ENCODE assay signal across 10 mouse cellular contexts in the genomic region with DNA sequence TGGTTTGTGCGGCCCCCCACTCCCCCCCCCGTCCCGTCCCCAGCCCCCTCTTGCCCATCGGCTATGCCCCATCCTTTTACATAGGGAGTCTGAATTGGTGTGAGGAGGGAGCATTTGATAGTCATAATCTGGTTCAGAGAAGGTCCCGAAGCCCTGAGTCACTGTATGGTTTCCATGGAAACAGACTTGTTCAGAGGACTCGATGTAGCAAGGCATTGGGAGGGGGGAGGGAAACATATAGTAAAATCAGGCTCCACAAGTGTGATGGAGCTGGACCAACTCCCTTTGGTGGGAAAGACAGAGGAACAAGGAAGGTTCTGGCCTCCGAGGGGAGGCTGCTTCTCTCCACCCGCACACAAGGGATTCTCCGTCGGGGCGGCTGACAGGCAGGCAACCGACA. TPM values are rescaled to one million over a fixed set of nuclear protein-coding genes. Genes with fewer than 3 reads are reported as not detected.
A peak's percentile ranks its signal among the peaks of the same experiment; 100 is the strongest.
DNase-seq lines count a peak whose midpoint lies in the region; ATAC-seq lines count a peak whose summit lies in the region.
"Had no signal": no experiment of that assay in that cellular context is flagged by ENCODE, and none has a peak within 500 bp of the region (broad histone marks: within the 10 kb centered on the region; RNA-seq: fewer than 3 reads in every experiment).

No protein-coding gene starts in this region.

- WGBS in forebrain, embryonic 16.5 days: 16% methylated on average over 12 of the region's 12 CpGs
- WGBS in midbrain, embryonic 14.5 days: 8% methylated on average over 12 of the region's 12 CpGs

- no peaks in the 10 kb centered on the region for H3K9me3 ChIP-seq in forebrain, embryonic 16.5 days (ENCODE audit: control insufficient read depth, low read length)
- H3K9me3 ChIP-seq in midbrain, embryonic 14.5 days (ENCODE audit: control insufficient read depth, low read length): no peaks in the 10 kb centered on the region
- H3K9me3 ChIP-seq: lung, embryonic 15.5 days had no signal

- H3K27me3 ChIP-seq in forebrain, embryonic 16.5 days (replicated peaks; ENCODE audit: control insufficient read depth, insufficient read depth, low read length): no peaks in the 10 kb centered on the region
- H3K27me3 ChIP-seq in midbrain, embryonic 14.5 days (ENCODE audit: control insufficient read depth, insufficient read depth, low read length): no peaks in the 10 kb centered on the region

- H3K27ac ChIP-seq in forebrain, embryonic 16.5 days (ENCODE audit: low read length): no peak overlapping the region
- peak overlapping the region; percentile 52; the same call in 1 of the 2 replicates for H3K27ac ChIP-seq in midbrain, embryonic 14.5 days (replicated peaks; ENCODE audit: low read depth, low read length)
- H3K27ac ChIP-seq: lung, embryonic 15.5 days had no signal

- peak overlapping the region; percentile 81 for H3K4me2 ChIP-seq in forebrain, embryonic 16.5 days (ENCODE audit: low read length)
- peak overlapping the region; percentile 92 for H3K4me2 ChIP-seq in midbrain, embryonic 14.5 days (ENCODE audit: low read length)
- H3K4me2 ChIP-seq: lung, embryonic 15.5 days had no signal

- H3K9ac ChIP-seq in forebrain, embryonic 16.5 days (replicated peaks; ENCODE audit: low read depth, low read length): no peak overlapping the region
- peak overlapping the region; percentile 91; the same call in 1 of the 2 replicates for H3K9ac ChIP-seq in midbrain, embryonic 14.5 days (replicated peaks; ENCODE audit: low read length)
- H3K9ac ChIP-seq: lung, embryonic 15.5 days had no signal

- H3K4me1 ChIP-seq in forebrain, embryonic 16.5 days (replicated peaks; ENCODE audit: control insufficient read depth, insufficient read depth, low read length): peaks cover 35% of the 10 kb centered on the region
- H3K4me1 ChIP-seq in midbrain, embryonic 14.5 days (ENCODE audit: control insufficient read depth, insufficient read depth, low read length): peaks cover 41% of the 10 kb centered on the region

- peak overlapping the region; percentile 68 for H3K4me3 ChIP-seq in forebrain, embryonic 16.5 days (replicated peaks; ENCODE audit: low read length)
- H3K4me3 ChIP-seq in midbrain, embryonic 14.5 days (replicated peaks; ENCODE audit: low read depth, low read length): peak overlapping the region; percentile 84
- H3K4me3 ChIP-seq: lung, embryonic 15.5 days had no signal

- peak; percentile 42 for DNase-seq in ES-CJ7 (ENCODE audit: low read depth, low spot score)
- DNase-seq in brain, adult 2 months (ENCODE audit: low read depth, low spot score): peak; percentile 87
- peak; percentile 86 for DNase-seq in midbrain, embryonic 14.5 days
- DNase-seq in frontal cortex, postnatal 36 days (ENCODE audit: low spot score in 2 of 2): no peak
- no peak for DNase-seq in urinary bladder, postnatal 14 days (ENCODE audit: low spot score)
- DNase-seq: kidney, adult 8-10 months; thymus, postnatal 36 days had no signal

- no peaks in the 10 kb centered on the region for H3K36me3 ChIP-seq in forebrain, embryonic 16.5 days (ENCODE audit: control insufficient read depth, insufficient read depth)
- H3K36me3 ChIP-seq in midbrain, embryonic 14.5 days (ENCODE audit: control insufficient read depth, insufficient read depth, low read length): no peaks in the 10 kb centered on the region
- H3K36me3 ChIP-seq: lung, embryonic 15.5 days had no signal

- ATAC-seq in forebrain, embryonic 16.5 days: 0 out of 2 replicates have a peak, but pooled peaks have one; percentile 16
- no peak for ATAC-seq in midbrain, embryonic 14.5 days (ENCODE audit: low FRiP score, low TSS enrichment)
- ATAC-seq in erythroblast, adult 5-6 weeks (replicated peaks; ENCODE audit: low FRiP score, poor library complexity, severe bottlenecking): no peak

RNA-seq across cellular contexts. Expression of a gene that starts 2.6 kb away (rescaled TPM):
- polyA plus RNA-seq in forebrain, embryonic 16.5 days (2015; fragmentation: Nextera tagmentation; extraction: Ambion mirVana): 18.8 and 27.3 TPM in 2 replicates
- polyA plus RNA-seq in midbrain, embryonic 14.5 days (2014; fragmentation: Nextera tagmentation; extraction: Ambion mirVana): 25.2 and 26.1 TPM in 2 replicates
- total RNA-seq in erythroblast, adult 5-6 weeks (2015; ENCODE audit: low replicate concordance): 0.63 TPM in 1 of 2 replicates, not detected in the other
- total RNA-seq in erythroblast, adult 5-6 weeks (2017; ENCODE audit: low replicate concordance): 0.17 TPM in 1 of 2 replicates, not detected in the other

Comparison
In these comparisons a context has a peak if more than half of its experiments do, and no peak if none do; other contexts are left out.
1. DNase-seq: peak in ES-CJ7 (single experiment), brain, adult 2 months (single experiment) and midbrain, embryonic 14.5 days (single experiment); none in frontal cortex, postnatal 36 days (0 of 2) and urinary bladder, postnatal 14 days (single experiment).